Mouse (Mus musculus): ENCODE results near the gene Pdk1. TPM values are rescaled to one million over a fixed set of nuclear protein-coding genes. Genes with fewer than 3 reads are reported as not detected.

The Pdk1 gene
- polyA plus RNA-seq, 1 experiment from 2014 or later = 21.5 TPM

DNA sequence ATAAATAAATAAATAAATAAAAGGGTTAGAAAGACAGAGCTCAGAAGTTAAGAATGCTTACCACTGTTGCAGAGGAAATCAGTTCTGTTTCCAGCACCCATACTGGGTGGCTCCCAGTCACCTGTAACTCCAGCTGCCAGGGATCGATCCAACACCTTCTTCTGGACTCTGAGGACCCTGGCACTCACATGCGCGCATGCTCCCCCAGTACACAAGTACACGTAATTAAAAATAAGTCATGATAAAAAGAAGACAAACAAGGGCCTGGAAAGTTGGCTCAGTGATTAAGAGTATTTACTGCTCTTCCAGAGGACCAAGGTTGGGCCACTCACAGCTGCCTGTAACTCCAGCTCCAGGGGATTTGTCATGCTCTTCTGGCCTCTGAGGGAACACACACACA is 4.8 kb downstream of the Pdk1 start:
- Histone ChIP-seq H3K9me3 (no peaks in the 10 kb centered on the region), H3K27me3 (no peaks in the 10 kb centered on the region), H3K4me2 (no peak overlapping the region), H3K9ac (no peak overlapping the region), H3K36me3 (peaks cover 4% of the 10 kb centered on the region; the same call in 1 of the 2 replicates), H3K4me1 (replicated peaks) (peaks cover 10% of the 10 kb centered on the region; the same call in 1 of the 2 replicates), H3K4me3 (no peak overlapping the region), H3K27ac (replicated peaks) (no peak overlapping the region)
- WGBS = 90% methylated on average over 4 of the region's 4 CpGs
- ATAC-seq (ENCODE audit: low FRiP score, low read depth) = no peak

DNA sequence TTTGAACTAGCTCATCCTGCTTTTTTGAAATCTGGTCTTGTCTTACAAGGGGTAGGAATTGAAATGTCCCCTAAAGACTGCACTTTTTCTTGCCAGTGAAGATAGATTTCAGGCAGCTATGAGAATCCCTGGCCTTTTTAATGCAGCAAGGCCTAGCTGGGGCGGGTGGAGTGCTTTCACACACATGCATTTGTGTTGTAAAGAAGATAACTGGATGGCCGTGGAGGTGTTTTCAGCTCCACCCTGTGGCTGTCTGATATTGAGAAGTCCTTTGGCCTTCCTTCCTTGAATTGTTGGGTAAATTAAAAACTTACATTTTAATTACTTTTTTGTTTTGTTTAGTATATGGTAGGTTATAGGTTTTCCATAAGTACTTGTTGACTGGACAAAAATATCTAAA is 5.4 kb downstream of the Pdk1 start:
- peaks cover 7% of the 10 kb centered on the region; the same call in 1 of the 2 replicates for H3K36me3 ChIP-seq
- no peak overlapping the region for H3K4me3 ChIP-seq
- WGBS = 77% methylated on average over 2 of the region's 2 CpGs
- no peaks in the 10 kb centered on the region for H3K27me3 ChIP-seq
- H3K4me1 ChIP-seq (replicated peaks) = peaks cover 10% of the 10 kb centered on the region; the same call in 1 of the 2 replicates
- no peak for ATAC-seq (ENCODE audit: low FRiP score, low read depth)
- H3K9me3 ChIP-seq = no peaks in the 10 kb centered on the region
- H3K4me2 ChIP-seq = no peak overlapping the region
- H3K27ac ChIP-seq (replicated peaks) = no peak overlapping the region
- H3K9ac ChIP-seq = no peak overlapping the region

DNA sequence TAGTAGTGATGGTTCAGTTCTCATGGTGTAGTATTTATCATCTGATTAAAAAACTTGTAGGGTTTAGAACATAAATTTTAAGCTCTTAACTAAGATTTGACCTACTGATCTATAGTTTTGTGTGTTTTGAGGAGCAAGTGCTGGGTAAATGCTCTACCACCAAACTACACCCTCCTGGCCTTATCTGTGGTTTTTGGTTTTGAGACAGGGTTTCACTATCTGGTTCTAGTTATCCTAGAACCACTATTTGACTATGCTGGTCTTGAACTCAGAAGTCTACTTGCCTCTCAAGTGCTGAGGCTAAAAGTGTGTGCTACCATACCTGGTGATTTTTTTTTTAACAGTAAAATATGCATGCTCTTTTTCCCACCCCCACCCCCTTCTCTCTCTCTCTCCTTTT is 5.9 kb downstream of the Pdk1 start:
- no peak for ATAC-seq (ENCODE audit: low FRiP score, low read depth)

DNA sequence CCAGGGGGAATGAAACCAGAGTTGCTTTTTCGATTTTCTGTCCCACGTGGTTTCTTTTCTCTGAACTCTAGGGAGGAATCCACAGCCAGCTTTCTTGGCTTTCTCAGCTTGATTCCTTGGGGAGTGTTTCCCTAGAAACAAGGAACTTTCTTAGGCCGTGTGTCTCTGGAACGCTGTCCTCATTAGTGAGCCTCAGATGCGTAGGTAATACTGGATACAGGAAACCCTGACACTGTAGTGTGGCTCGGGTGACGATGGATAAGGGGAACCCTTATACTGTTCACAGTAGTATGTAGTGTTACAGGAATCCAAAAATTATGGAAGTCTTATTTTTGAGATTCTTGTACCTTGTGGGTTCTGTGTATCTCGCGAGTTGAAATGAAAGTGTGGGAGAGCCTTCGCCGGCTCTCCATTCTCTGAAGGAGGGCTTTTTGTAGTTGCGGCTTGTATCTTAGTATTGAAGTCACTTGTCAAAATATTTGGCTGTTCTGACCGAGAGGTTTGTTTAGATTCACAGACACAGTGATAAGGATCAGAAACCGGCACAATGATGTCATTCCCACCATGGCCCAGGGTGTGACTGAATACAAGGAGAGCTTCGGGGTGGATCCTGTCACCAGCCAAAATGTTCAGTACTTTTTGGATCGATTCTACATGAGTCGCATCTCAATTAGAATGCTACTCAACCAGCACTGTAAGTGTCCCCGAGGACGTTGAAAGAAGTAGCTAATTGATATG is 10.1 kb downstream of the Pdk1 start:
- Histone ChIP-seq H3K9me3 (no peaks in the 10 kb centered on the region), H3K4me2 (no peak overlapping the region), H3K4me1 (replicated peaks) (no peaks in the 10 kb centered on the region), H3K4me3 (no peak overlapping the region), H3K27me3 (no peaks in the 10 kb centered on the region), H3K27ac (replicated peaks) (no peak overlapping the region), H3K36me3 (peaks cover 7% of the 10 kb centered on the region; the same call in 1 of the 2 replicates), H3K9ac (no peak overlapping the region)
- 80% methylated on average over 19 of the region's 19 CpGs for WGBS
- no peak for ATAC-seq (ENCODE audit: low FRiP score, low read depth)

More for the DNA sequence above, 5.9 kb downstream of the Pdk1 start:
- Histone ChIP-seq H3K9me3 (no peaks in the 10 kb centered on the region), H3K4me2 (no peak overlapping the region), H3K36me3 (peaks cover 7% of the 10 kb centered on the region; the same call in 1 of the 2 replicates), H3K9ac (no peak overlapping the region), H3K27me3 (no peaks in the 10 kb centered on the region), H3K4me1 (replicated peaks) (peaks cover 6% of the 10 kb centered on the region; the same call in 1 of the 2 replicates), H3K4me3 (no peak overlapping the region), H3K27ac (replicated peaks) (no peak overlapping the region)

DNA sequence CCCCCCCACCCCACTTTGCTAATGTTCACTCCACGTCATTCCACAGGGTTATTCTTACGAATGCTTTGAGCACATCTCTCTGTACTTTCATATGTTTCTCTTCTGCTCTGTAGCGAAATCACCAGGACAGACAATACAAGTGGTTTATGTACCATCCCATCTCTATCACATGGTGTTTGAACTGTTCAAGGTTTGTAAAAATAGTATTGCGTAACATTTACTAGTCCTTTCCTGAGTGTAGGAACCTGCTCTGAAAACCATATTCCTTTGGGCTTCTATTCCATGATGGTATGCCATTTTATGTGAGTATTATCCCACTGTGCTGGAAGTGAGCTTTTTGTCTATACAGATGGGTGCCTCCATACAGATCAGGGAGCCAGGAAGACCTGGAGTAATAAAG is 14.2 kb downstream of the Pdk1 start:
- Histone ChIP-seq H3K4me1 (replicated peaks) (no peaks in the 10 kb centered on the region), H3K9me3 (no peaks in the 10 kb centered on the region), H3K36me3 (0 out of 2 replicates have a peak, but pooled peaks cover 3% of the 10 kb centered on the region), H3K9ac (no peak overlapping the region), H3K4me2 (no peak overlapping the region), H3K27me3 (no peaks in the 10 kb centered on the region), H3K27ac (replicated peaks) (no peak overlapping the region), H3K4me3 (no peak overlapping the region)
- 97% methylated on average over 4 of the region's 4 CpGs for WGBS
- ATAC-seq (ENCODE audit: low FRiP score, low read depth) = no peak

DNA sequence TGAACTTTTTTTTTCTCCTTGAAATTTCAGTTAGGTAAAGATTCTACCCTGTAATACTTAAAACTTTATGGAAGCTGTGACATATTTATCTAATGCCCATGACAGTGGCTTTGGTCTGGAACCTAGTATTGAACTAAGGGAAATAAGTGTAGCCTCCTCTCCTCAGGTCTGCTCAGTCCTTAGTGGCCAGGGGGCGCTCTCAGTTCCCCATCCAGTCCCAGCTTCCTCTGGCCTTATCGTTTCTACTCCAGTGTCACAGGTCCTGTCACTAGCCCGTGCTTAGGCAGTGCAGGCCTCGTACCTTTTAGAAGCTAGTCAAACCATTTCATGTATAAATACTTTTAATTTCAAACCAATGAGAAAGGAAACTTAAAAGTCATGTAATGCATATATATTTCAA is 15.4 kb downstream of the Pdk1 start:
- 85% methylated on average over 4 of the region's 4 CpGs for WGBS
- no peak for ATAC-seq (ENCODE audit: low FRiP score, low read depth)
- Histone ChIP-seq H3K4me1 (replicated peaks) (no peaks in the 10 kb centered on the region), H3K27ac (replicated peaks) (no peak overlapping the region), H3K27me3 (no peaks in the 10 kb centered on the region), H3K36me3 (peaks cover 8% of the 10 kb centered on the region; the same call in 1 of the 2 replicates), H3K9me3 (no peaks in the 10 kb centered on the region), H3K4me3 (no peak overlapping the region), H3K4me2 (no peak overlapping the region), H3K9ac (no peak overlapping the region)

DNA sequence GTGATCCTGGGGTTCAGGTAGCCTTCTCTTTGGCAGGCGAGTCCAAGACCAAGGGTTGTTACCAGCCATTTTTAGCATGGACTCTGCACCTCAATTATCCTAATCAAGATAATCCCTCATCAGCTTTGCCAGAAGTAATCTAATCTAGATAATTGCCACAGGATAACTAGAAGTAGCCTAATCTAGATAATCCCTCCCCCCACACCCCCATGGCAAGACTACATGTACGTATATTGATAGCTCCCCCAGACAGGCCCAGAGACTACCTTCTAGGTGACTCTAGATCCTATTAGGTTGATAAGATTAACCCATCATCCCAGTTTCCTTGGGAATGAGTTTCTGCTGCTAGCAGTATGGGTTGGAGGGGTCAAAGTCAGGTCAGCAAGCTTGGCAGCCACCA is 18.5 kb downstream of the Pdk1 start:
- Histone ChIP-seq H3K36me3 (peaks cover 8% of the 10 kb centered on the region; the same call in 1 of the 2 replicates), H3K9me3 (no peaks in the 10 kb centered on the region), H3K4me2 (no peak overlapping the region), H3K9ac (no peak overlapping the region), H3K27me3 (no peaks in the 10 kb centered on the region), H3K27ac (replicated peaks) (no peak overlapping the region), H3K4me1 (replicated peaks) (no peaks in the 10 kb centered on the region), H3K4me3 (no peak overlapping the region)
- no peak for ATAC-seq (ENCODE audit: low FRiP score, low read depth)
- WGBS = 84% methylated on average over 2 of the region's 2 CpGs

DNA sequence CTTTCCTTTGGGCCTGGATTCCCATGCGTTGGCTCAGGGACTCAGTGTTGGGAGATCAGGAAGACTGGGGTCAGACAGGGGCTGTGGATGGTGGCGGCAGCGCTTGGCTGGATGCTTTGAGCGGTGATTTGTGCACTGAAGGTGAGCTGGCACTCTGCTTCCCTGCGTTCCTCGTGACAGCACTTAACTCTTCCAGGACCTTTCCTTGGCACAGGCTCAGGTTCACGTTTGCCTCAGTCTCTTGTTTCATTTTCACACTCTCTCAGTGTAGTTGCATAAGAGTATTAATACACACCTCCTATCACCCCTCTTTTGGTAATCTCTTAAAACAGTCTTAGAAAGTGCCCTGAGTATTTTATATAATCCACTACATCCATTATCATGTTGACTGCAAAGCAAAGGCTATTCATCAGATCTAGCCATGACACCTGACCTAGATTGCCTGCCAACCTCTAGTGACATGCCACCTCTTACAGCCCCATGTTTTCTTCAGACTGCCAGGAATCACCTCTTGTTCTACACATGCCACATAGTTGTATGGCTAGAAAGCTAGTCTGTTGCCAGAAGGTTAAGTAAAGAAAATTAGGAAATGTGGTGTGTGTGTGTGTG is 19.8 kb downstream of the Pdk1 start:
- no peaks in the 10 kb centered on the region for H3K9me3 ChIP-seq
- H3K36me3 ChIP-seq = peaks cover 8% of the 10 kb centered on the region; the same call in 1 of the 2 replicates
- no peak overlapping the region for H3K27ac ChIP-seq (replicated peaks)
- WGBS = 94% methylated on average over 7 of the region's 7 CpGs
- H3K27me3 ChIP-seq = no peaks in the 10 kb centered on the region
- H3K4me3 ChIP-seq = no peak overlapping the region
- no peak overlapping the region for H3K9ac ChIP-seq
- no peaks in the 10 kb centered on the region for H3K4me1 ChIP-seq (replicated peaks)
- no peak for ATAC-seq (ENCODE audit: low FRiP score, low read depth)
- H3K4me2 ChIP-seq = no peak overlapping the region

DNA sequence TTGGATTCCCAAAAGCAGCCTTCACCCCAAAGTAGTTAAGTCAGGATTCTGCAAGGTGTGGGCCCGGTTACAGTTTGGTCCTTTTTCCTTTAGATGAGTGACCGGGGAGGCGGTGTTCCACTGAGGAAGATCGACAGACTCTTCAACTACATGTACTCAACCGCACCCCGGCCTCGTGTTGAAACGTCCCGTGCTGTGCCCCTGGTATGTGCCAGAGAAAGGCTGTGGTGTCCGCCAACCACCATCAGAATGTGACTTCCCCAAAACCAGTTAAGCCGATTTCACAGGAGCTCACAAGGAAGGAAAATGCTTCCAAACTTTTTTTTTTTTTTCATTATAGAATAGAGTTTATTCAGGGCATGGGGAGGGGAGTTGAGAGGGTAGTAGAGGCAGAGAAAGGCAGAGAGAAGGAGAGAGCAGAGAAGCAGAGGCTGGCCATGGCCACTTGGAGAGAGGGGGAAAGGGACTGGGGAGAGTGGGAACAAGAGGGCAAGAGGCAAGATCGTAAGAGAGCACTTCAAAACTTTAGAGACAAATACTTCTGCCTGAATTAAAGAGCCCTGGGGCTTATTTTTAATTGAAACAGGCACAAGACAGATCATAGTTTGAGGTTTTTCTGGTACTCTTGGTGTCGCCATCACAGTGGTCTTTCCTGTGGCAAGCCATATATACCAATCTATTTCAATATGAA is 22.7 kb downstream of the Pdk1 start:
- Histone ChIP-seq H3K4me3 (no peak overlapping the region), H3K36me3 (peaks cover 8% of the 10 kb centered on the region; the same call in 1 of the 2 replicates), H3K9ac (no peak overlapping the region), H3K4me1 (replicated peaks) (no peaks in the 10 kb centered on the region), H3K27me3 (no peaks in the 10 kb centered on the region), H3K9me3 (no peaks in the 10 kb centered on the region), H3K27ac (replicated peaks) (no peak overlapping the region), H3K4me2 (no peak overlapping the region)
- 94% methylated on average over 13 of the region's 13 CpGs for WGBS
- no peak for ATAC-seq (ENCODE audit: low FRiP score, low read depth)

DNA sequence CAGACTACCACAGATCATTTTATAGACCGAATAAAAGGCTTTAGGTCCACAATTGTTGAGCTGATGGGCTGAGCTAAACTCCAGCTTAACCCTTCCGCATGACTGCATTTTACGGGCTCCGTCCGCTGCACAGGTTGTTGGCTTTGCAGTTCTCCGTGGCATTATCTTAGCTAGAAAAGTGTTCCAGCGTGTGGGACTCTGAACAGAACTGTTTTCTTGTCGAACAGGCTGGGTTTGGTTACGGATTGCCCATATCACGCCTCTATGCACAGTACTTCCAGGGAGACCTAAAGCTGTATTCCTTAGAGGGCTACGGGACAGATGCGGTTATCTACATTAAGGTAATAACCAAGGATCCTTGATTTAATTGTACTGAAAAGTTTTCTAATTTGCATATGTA is 24.4 kb downstream of the Pdk1 start:
- Histone ChIP-seq H3K9ac (no peak overlapping the region), H3K27ac (replicated peaks) (no peak overlapping the region), H3K9me3 (no peaks in the 10 kb centered on the region), H3K4me3 (no peak overlapping the region), H3K4me1 (replicated peaks) (no peaks in the 10 kb centered on the region), H3K27me3 (no peaks in the 10 kb centered on the region), H3K36me3 (peaks cover 7% of the 10 kb centered on the region; the same call in 1 of the 2 replicates), H3K4me2 (no peak overlapping the region)
- ATAC-seq (ENCODE audit: low FRiP score, low read depth) = no peak
- WGBS = 56% methylated on average over 12 of the region's 12 CpGs

DNA sequence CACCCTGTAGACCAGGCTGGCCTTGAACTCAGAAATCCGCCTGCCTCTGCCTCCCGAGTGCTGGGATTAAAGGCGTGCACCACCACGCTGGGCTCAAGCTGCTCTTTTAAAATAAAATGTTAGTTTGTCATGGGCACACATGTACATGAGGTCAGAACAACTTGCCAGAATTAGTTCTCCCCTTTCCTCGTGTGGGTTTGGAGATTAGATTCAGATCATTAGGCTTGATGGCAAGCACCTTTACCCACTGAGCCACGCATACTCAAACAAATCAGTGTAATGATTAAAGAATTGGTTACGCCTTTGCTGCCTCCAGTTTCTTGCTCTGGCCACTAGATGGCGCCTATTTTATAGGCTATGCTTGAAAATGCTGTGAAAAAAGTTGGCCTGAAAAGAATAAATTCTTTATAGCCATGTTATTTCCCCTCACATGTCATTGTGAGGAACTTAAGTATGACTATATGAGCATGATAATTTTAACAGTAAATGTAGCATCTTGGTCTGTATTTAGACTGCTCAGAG is 25.4 kb downstream of the Pdk1 start:
- H3K4me2 ChIP-seq = no peak overlapping the region
- no peaks in the 10 kb centered on the region for H3K27me3 ChIP-seq
- H3K9me3 ChIP-seq = no peaks in the 10 kb centered on the region
- no peak overlapping the region for H3K9ac ChIP-seq
- H3K4me1 ChIP-seq (replicated peaks) = no peaks in the 10 kb centered on the region
- no peak for ATAC-seq (ENCODE audit: low FRiP score, low read depth)
- H3K4me3 ChIP-seq = no peak overlapping the region
- H3K36me3 ChIP-seq = no peaks in the 10 kb centered on the region
- 56% methylated on average over 8 of the region's 8 CpGs for WGBS
- no peak overlapping the region for H3K27ac ChIP-seq (replicated peaks)

DNA sequence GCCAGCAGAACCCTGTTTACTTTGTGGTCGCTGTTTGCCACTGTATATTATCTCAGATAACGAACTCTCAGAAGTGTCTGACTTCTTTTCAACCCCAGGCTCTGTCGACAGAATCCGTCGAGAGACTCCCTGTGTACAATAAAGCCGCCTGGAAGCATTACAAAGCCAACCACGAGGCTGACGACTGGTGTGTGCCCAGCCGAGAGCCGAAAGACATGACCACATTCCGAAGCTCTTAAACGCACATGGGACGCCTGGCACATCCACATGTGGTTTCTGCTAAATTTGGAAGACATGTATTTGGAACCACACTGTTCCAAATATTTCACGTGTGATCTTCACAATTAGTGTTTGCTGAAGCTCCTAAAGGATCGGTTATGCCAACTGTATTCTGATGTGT is 26.9 kb downstream of the Pdk1 start:
- Histone ChIP-seq H3K4me2 (no peak overlapping the region), H3K27me3 (no peaks in the 10 kb centered on the region), H3K27ac (replicated peaks) (no peak overlapping the region), H3K4me1 (replicated peaks) (no peaks in the 10 kb centered on the region), H3K9ac (no peak overlapping the region), H3K36me3 (no peaks in the 10 kb centered on the region), H3K4me3 (no peak overlapping the region), H3K9me3 (no peaks in the 10 kb centered on the region)
- WGBS = 91% methylated on average over 15 of the region's 15 CpGs
- ATAC-seq (ENCODE audit: low FRiP score, low read depth) = no peak
